Mouse (Mus musculus) neural tube, embryonic 12.5 days (tissue): ENCODE results near the gene Tamm41. TPM values are rescaled to one million over a fixed set of nuclear protein-coding genes. Genes with fewer than 3 reads are reported as not detected.
A peak's percentile ranks its signal among the peaks of the same experiment; 100 is the strongest.

Experiments
- ATAC-seq: fragments of 200-750 bp; cut with Nextera tagmentation; 2 replicates; pipeline ENCODE4 v1.8.0; 2017; ENCODE audit warnings: low read depth, mild to moderate bottlenecking, moderate TSS enrichment, moderate library complexity; ENCODE audit not compliant: low FRiP score
- H3K27ac ChIP-seq: fragments of 300-500 bp; sonication (generic); 2 replicates; pipeline ENCODE4 v1.5.1; 2016
- H3K27me3 ChIP-seq: fragments of 300-500 bp; sonication (generic); replicated peaks from 2 replicates; pipeline ENCODE4 v1.6.1; 2016; ENCODE audit warnings: mild to moderate bottlenecking
- H3K36me3 ChIP-seq: fragments of 300-500 bp; sonication (generic); 2 replicates; pipeline ENCODE4 v1.6.1; 2016; ENCODE audit warnings: mild to moderate bottlenecking
- H3K4me1 ChIP-seq: fragments of 300-500 bp; sonication (generic); 2 replicates; pipeline ENCODE4 v1.6.1; 2016
- H3K4me2 ChIP-seq: fragments of 300-500 bp; sonication (generic); replicated peaks from 2 replicates; pipeline ENCODE4 v1.6.1; 2016; ENCODE audit warnings: mild to moderate bottlenecking
- H3K4me3 ChIP-seq: fragments of 300-500 bp; sonication (generic); 2 replicates; pipeline ENCODE4 v1.5.1; 2016
- H3K9ac ChIP-seq: fragments of 300-500 bp; sonication (generic); 2 replicates; pipeline ENCODE4 v1.6.1; 2016; ENCODE audit warnings: mild to moderate bottlenecking
- H3K9me3 ChIP-seq: fragments of 300-500 bp; sonication (generic); 2 replicates; pipeline ENCODE4 v1.6.1; 2016; ENCODE audit warnings: mild to moderate bottlenecking
- WGBS: fragments of 180-500 bp; shearing (Covaris S2); methylation state at CpG from one replicate; pipeline ENCODE4 v1.1.7; 2016; 5-methylcytosine and 5-hydroxymethylcytosine counted together
- polyA plus RNA-seq: library from polyadenylated mRNA; unstranded; fragments of >200 nt; fragmentation: Nextera tagmentation; extraction: Ambion mirVana; gene quantifications from 2 replicates; pipeline ENCODE4 v1.2.1, GENCODE M21; 2016

The Tamm41 gene
- polyA plus RNA-seq, 1 experiment from 2014 or later, result 57.9 TPM

DNA sequence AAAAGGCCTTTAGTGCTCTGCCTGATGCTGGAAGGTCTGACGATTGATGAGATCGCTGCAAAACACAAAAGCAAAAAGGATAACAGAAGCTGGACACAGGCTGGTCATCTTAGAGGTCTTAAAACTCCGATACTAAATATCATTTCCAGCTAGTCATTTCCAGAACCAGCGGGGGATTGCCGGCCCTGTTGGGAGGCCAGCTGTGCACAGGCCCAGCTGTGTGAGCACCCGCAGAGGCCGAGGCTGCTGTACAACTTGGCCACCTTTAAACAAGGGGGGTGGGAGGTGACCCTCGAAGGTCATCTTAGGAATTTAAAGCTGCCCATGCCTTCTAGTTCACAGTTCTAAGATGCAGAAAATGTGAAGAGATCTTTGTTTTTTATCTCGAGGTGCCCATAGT, 26.9 kb downstream of the Tamm41 start:
- Histone ChIP-seq H3K36me3 (peaks cover 37% of the 10 kb centered on the region), H3K27me3 (no peaks in the 10 kb centered on the region), H3K9me3 (no peaks in the 10 kb centered on the region), H3K4me2 (no peak overlapping the region), H3K4me3 (no peak overlapping the region), H3K27ac (no peak overlapping the region), H3K4me1 (no peaks in the 10 kb centered on the region), H3K9ac (no peak overlapping the region)
- ATAC-seq, result no peak
- 80% methylated on average over 9 of the region's 9 CpGs for WGBS

- WGBS, result 80% methylated on average over 9 of the region's 9 CpGs
- H3K36me3 ChIP-seq, result peaks cover 33% of the 10 kb centered on the region
- H3K4me3 ChIP-seq, result no peak overlapping the region
- no peaks in the 10 kb centered on the region for H3K4me1 ChIP-seq
- H3K9me3 ChIP-seq, result no peaks in the 10 kb centered on the region
- ATAC-seq, result no peak
- H3K9ac ChIP-seq, result 0 out of 2 replicates have a peak overlapping the region, but pooled peaks have one; percentile 29
- no peak overlapping the region for H3K27ac ChIP-seq
- no peaks in the 10 kb centered on the region for H3K27me3 ChIP-seq
- no peak overlapping the region for H3K4me2 ChIP-seq
These were observed 27.4 kb downstream of the Tamm41 start for GRCm38 (mm10) chr6:115010304-115010703.

GRCm38 (mm10) chr6:115007728-115008127, 29.9 kb downstream of the Tamm41 start:
- Histone ChIP-seq H3K27me3 (no peaks in the 10 kb centered on the region), H3K36me3 (peaks cover 39% of the 10 kb centered on the region), H3K27ac (no peak overlapping the region), H3K4me1 (no peaks in the 10 kb centered on the region), H3K9ac (no peak overlapping the region), H3K4me2 (no peak overlapping the region), H3K9me3 (no peaks in the 10 kb centered on the region), H3K4me3 (no peak overlapping the region)
- ATAC-seq, result peak; percentile 53; the same call in 1 of the 2 replicates
- WGBS, result 34% methylated on average over 5 of the region's 5 CpGs

GRCm38 (mm10) chr6:115006948-115007347, 30.7 kb downstream of the Tamm41 start:
- ATAC-seq, result no peak
- 68% methylated on average over 6 of the region's 6 CpGs for WGBS
- H3K36me3 ChIP-seq, result peaks cover 37% of the 10 kb centered on the region
- no peaks in the 10 kb centered on the region for H3K4me1 ChIP-seq
- H3K4me3 ChIP-seq, result no peak overlapping the region
- no peak overlapping the region for H3K27ac ChIP-seq
- no peak overlapping the region for H3K9ac ChIP-seq
- no peaks in the 10 kb centered on the region for H3K9me3 ChIP-seq
- no peaks in the 10 kb centered on the region for H3K27me3 ChIP-seq
- no peak overlapping the region for H3K4me2 ChIP-seq

GRCm38 (mm10) chr6:115006065-115006464, 31.6 kb downstream of the Tamm41 start:
- no peak for ATAC-seq
- no peak overlapping the region for H3K27ac ChIP-seq
- H3K4me2 ChIP-seq, result no peak overlapping the region
- no peaks in the 10 kb centered on the region for H3K9me3 ChIP-seq
- no peaks in the 10 kb centered on the region for H3K4me1 ChIP-seq
- no peak overlapping the region for H3K4me3 ChIP-seq
- no peak overlapping the region for H3K9ac ChIP-seq
- peaks cover 29% of the 10 kb centered on the region for H3K36me3 ChIP-seq
- H3K27me3 ChIP-seq, result no peaks in the 10 kb centered on the region
- WGBS, result 67% methylated on average over 3 of the region's 3 CpGs

- Histone ChIP-seq H3K36me3 (peaks cover 26% of the 10 kb centered on the region), H3K4me2 (no peak overlapping the region), H3K9me3 (no peaks in the 10 kb centered on the region), H3K27ac (no peak overlapping the region), H3K4me3 (no peak overlapping the region), H3K4me1 (no peaks in the 10 kb centered on the region), H3K27me3 (no peaks in the 10 kb centered on the region), H3K9ac (no peak overlapping the region)
- 90% methylated on average over 8 of the region's 8 CpGs for WGBS
- no peak for ATAC-seq
These were observed 32.3 kb downstream of the Tamm41 start for GRCm38 (mm10) chr6:115005351-115005890.

DNA sequence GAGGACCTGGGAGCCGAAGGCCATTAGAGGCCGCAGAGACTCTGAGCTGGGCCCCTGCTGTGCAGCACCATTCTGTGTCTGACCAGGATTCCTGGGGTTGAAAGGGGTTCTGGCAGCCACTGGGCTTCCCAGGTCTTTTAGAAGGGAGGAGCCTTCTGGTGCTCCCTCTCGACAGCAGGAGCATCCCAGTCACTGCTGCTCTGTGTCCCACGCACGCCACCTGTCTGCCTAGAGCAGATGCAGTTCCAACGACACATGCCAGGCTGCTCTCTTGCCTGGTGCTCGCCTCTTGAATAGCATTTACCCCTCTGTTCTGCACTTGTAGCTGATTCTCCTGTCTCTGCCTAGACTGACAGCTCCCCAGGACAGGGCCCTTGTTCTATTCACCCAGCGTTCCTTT, 33.0 kb downstream of the Tamm41 start:
- no peak for ATAC-seq
- WGBS, result 84% methylated on average over 8 of the region's 8 CpGs
- Histone ChIP-seq H3K36me3 (peaks cover 25% of the 10 kb centered on the region), H3K9me3 (no peaks in the 10 kb centered on the region), H3K27ac (no peak overlapping the region), H3K9ac (no peak overlapping the region), H3K4me3 (no peak overlapping the region), H3K4me2 (no peak overlapping the region), H3K27me3 (no peaks in the 10 kb centered on the region), H3K4me1 (no peaks in the 10 kb centered on the region)

DNA sequence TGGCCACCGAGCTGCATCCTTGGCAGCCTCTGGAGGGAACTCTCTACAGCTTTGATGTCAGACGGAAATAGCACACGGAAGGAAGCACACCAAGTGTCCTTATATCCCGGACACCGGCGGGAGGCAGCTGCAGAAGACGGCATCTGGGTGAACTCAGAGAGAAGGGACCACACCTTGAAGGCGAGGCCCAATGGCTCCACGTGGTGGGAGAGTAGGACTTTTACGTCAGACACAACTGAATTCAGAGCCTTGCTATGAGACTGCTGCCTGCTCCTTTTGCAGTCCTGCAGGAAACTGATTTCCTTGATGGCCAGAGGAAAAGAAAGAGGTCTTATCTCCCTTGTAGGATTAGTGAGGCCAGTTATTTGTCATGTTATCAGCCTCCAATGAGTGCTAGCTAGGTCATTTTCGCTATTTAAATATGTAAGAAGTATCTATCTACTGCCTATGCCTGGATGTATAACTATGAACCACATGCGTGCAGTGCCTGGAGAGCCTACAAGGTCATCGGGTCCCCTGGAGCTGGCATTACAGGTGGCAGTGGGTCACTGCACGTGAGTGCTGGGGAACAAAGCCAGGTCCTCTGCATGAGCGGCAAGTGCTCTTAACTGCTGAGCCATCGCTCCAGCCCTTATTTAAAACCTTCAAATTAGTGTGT, 39.2 kb downstream of the Tamm41 start:
- no peak overlapping the region for H3K27ac ChIP-seq
- H3K27me3 ChIP-seq, result no peaks in the 10 kb centered on the region
- no peak overlapping the region for H3K4me3 ChIP-seq
- WGBS, result 83% methylated on average over 16 of the region's 16 CpGs
- H3K4me2 ChIP-seq, result no peak overlapping the region
- no peaks in the 10 kb centered on the region for H3K9me3 ChIP-seq
- no peak for ATAC-seq
- H3K9ac ChIP-seq, result no peak overlapping the region
- peaks cover 9% of the 10 kb centered on the region for H3K36me3 ChIP-seq
- no peaks in the 10 kb centered on the region for H3K4me1 ChIP-seq

DNA sequence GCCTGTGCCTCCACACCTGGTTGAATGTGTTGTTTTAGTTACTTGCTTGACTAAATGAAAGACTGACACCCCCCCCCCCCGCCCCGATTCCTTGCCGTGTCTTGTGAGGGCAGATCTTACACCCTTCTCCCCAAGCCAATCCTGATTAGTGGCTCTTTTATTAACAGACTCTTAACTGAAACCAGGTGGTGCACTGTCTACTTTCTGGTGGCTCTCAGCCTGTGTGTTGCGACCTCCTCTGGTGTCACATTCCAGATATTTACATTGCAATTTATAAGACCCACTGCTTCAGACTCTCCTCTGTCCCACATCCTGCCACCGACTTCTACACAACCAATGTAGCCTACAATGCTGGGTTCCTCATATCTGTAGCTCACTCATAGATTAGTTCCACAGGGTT, 40.2 kb downstream of the Tamm41 start:
- ATAC-seq, result no peak
- Histone ChIP-seq H3K36me3 (peaks cover 9% of the 10 kb centered on the region), H3K9me3 (no peaks in the 10 kb centered on the region), H3K4me1 (no peaks in the 10 kb centered on the region), H3K27ac (no peak overlapping the region), H3K9ac (no peak overlapping the region), H3K4me2 (no peak overlapping the region), H3K4me3 (no peak overlapping the region), H3K27me3 (no peaks in the 10 kb centered on the region)
- 83% methylated on average over 5 of the region's 5 CpGs for WGBS

GRCm38 (mm10) chr6:114996910-114997309, 40.8 kb downstream of the Tamm41 start:
- Histone ChIP-seq H3K9ac (no peak overlapping the region), H3K9me3 (no peaks in the 10 kb centered on the region)
- no peak for ATAC-seq

DNA sequence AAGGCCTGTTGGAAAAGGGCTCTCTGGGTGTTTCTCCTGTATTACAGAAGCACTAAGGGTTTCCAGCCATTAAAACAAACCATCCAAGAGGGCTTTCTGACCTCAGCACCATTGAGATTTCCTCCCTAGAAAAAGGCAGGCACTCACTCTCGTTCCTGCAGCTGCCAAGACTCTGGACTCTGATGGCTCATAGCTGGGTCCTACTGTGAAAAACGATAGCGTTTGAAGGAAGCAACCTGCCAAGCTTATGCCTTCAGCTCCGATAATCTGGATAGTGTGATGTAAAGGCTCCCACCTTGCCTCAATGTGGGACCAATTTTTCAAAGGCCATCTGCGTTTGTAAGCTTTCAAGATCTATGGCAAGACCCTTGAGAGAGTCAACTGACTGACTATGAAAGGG, 43.6 kb downstream of the Tamm41 start:
- no peak for ATAC-seq
- Histone ChIP-seq H3K4me1 (no peaks in the 10 kb centered on the region), H3K27me3 (no peaks in the 10 kb centered on the region), H3K36me3 (no peaks in the 10 kb centered on the region), H3K9me3 (no peaks in the 10 kb centered on the region), H3K27ac (no peak overlapping the region), H3K4me3 (no peak overlapping the region), H3K4me2 (no peak overlapping the region), H3K9ac (no peak overlapping the region)
- WGBS, result 89% methylated on average over 5 of the region's 5 CpGs

More at GRCm38 (mm10) chr6:114996910-114997309, 40.8 kb downstream of the Tamm41 start:
- Histone ChIP-seq H3K4me3 (no peak overlapping the region), H3K27ac (no peak overlapping the region), H3K36me3 (peaks cover 9% of the 10 kb centered on the region), H3K4me2 (no peak overlapping the region), H3K27me3 (no peaks in the 10 kb centered on the region), H3K4me1 (no peaks in the 10 kb centered on the region)
- WGBS, result 81% methylated on average over 5 of the region's 5 CpGs

DNA sequence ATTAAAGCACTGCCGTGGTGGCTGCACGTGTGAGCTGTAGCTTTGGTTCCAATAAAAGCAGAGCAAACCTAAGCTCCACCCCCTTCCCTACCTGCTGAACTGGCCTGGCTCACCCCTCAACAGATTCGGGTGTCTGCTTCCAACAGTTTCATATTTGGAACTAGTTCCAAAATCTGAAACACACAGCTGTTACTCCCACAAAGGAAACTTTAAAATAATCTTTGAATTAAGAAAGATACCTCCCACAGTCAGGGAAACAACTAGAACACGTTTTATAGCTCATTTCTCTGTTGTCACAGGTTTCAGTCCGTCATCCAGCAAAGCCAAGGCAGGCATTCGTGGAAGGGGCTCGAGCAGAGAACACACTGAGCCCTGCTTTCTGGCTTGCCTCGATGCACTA, 44.0 kb downstream of the Tamm41 start:
- no peak overlapping the region for H3K9ac ChIP-seq
- ATAC-seq, result no peak

DNA sequence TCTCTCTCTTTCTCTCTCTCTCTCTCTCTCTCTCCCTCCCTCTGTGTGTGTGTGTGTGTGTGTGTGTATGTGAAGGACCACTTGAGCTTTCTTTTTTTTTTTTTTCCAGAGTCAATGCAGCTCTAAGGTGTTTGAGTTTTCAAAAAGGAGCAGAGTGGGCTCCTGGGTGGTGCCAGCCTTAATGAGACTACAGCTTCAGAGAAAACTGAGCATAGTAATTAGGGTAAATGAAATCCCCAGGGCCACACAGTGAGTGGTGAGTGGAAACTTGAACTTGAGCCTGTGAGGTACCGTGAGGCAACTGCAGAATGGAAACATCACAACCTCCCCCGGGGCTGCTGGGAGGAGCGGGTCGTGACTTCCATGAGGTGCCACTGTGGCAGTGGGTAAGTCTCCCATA, 45.8 kb downstream of the Tamm41 start:
- no peak overlapping the region for H3K4me2 ChIP-seq
- WGBS, result 86% methylated on average over 4 of the region's 4 CpGs

More for the DNA sequence above, 44.0 kb downstream of the Tamm41 start:
- Histone ChIP-seq H3K4me1 (0 out of 2 replicates have a peak, but pooled peaks cover 2% of the 10 kb centered on the region), H3K4me3 (no peak overlapping the region), H3K4me2 (no peak overlapping the region), H3K27ac (no peak overlapping the region), H3K27me3 (no peaks in the 10 kb centered on the region), H3K9me3 (no peaks in the 10 kb centered on the region), H3K36me3 (no peaks in the 10 kb centered on the region)
- WGBS, result 74% methylated on average over 8 of the region's 8 CpGs

More for the DNA sequence above, 45.8 kb downstream of the Tamm41 start:
- no peak overlapping the region for H3K9ac ChIP-seq
- H3K27me3 ChIP-seq, result no peaks in the 10 kb centered on the region
- H3K4me3 ChIP-seq, result no peak overlapping the region
- no peaks in the 10 kb centered on the region for H3K9me3 ChIP-seq
- no peaks in the 10 kb centered on the region for H3K36me3 ChIP-seq
- H3K4me1 ChIP-seq, result 0 out of 2 replicates have a peak, but pooled peaks cover 4% of the 10 kb centered on the region
- ATAC-seq, result no peak
- H3K27ac ChIP-seq, result no peak overlapping the region
